Mouse (Mus musculus): ENCODE results near the gene Igfbp1.

Gene Igfbp1

DNA sequence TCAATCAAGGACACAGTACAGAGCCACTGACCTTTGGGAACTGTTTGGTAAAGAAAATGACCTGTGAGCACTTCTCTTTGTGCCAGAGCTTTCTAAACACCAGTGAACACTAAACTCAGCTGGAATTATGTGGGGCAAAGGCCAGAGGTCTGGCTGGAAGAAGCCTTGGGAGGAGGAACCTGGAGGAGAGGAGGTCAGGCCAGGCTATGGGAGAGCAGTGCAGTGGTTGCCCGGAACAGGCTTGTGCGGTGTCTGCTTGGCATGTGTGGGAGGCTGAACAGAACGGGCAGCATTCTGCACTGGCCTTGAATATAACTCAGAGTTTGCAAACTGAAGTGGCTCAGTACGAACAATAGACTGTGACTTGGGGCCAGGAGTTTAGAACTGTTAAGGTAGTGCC, 32.4 kb downstream of the Igfbp1 start:
- no peak for DNase-seq (ENCODE audit: low spot score in 2 of 2)

- no peak for DNase-seq (ENCODE audit: low spot score in 2 of 2)
Measured at GRCm38 (mm10) chr11:7231958-7232357, 34.4 kb downstream of the Igfbp1 start.

DNA sequence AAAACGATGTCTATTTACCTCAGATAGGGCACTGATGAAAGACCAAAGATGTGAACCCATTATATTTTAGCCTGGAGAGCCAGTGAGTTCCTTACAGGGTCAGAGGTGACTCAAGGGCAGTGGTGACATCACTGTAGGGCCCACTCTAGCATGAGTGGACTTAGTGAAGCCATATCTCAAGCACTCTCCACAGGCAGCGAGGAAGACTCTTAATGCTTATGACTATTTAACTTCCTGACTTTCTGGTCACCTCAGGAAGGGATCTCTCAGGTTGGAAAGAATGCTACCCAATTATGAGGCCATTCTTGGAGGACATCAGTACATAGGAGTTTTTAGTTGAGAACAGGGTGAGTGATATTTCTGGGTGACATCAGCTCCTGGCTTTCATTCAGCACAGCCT, 35.8 kb downstream of the Igfbp1 start:
- no peak for DNase-seq (ENCODE audit: low spot score in 2 of 2)

- DNase-seq (ENCODE audit: low spot score in 2 of 2), result no peak
Measured at GRCm38 (mm10) chr11:7234436-7234835, 36.9 kb downstream of the Igfbp1 start.

GRCm38 (mm10) chr11:7234981-7235609, 37.5 kb downstream of the Igfbp1 start:
- no peak for DNase-seq (ENCODE audit: low spot score in 2 of 2)

- no peak for DNase-seq (ENCODE audit: low spot score in 2 of 2)
Measured at GRCm38 (mm10) chr11:7236751-7237150, 39.2 kb downstream of the Igfbp1 start.

DNA sequence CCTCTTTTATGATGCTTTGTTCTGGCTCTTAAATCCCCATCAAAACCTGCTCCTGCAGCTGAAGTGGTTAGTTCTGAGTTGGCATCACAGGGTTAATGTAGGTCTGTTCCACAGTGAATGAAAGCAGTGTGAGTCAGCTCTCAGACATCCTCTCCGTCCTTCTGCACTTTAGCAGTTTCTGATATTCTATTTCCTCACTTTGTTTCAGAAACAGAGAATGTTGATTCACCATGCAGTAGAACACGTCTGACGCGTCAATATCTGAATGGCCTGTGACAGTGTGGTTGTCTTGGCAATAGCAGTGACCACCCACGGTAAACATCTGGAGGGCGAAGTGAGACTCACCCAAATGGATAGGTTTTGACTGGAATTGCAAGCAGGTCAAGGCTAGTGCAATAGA, 40.1 kb downstream of the Igfbp1 start:
- DNase-seq (ENCODE audit: low spot score in 2 of 2), result peak; percentile 31 to 37

GRCm38 (mm10) chr11:7238546-7238945, 41.0 kb downstream of the Igfbp1 start:
- DNase-seq (ENCODE audit: low spot score in 2 of 2), result no peak

DNA sequence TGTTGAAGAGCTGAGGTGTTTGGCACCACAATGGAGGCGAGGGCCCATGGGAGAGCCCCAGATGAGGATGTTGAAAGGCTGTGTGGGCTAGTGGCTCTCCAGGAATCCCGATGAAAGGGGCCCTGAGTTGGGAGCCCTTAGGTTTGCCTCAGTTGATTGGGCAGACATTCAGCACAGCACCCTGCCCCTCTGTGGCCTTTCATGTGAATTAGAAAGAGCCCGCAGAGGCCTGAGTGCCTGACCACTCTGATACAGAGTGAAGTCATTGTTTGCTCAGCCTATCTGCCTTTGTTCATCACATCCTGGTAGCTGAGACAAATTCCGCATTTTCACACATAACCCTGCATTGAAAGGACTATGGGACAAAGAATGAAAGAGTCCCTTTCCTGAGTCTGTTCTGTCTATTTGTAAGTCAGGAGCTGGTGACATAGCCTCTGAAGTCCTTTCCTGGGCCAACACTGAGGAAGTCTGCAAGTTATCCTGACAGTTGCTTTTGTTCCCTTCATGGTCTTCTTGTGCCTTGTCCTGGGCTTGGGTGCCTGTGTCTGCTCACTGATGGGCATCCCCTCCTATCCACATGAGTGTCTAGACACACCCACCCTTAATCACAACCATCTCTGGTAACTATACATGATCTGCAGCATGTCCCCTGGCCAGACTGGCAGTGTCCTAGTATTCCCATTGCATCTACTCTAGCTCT, 41.6 kb downstream of the Igfbp1 start:
- peak in 1 of 2 experiments; percentile 6 for DNase-seq (ENCODE audit: low spot score in 2 of 2)

DNA sequence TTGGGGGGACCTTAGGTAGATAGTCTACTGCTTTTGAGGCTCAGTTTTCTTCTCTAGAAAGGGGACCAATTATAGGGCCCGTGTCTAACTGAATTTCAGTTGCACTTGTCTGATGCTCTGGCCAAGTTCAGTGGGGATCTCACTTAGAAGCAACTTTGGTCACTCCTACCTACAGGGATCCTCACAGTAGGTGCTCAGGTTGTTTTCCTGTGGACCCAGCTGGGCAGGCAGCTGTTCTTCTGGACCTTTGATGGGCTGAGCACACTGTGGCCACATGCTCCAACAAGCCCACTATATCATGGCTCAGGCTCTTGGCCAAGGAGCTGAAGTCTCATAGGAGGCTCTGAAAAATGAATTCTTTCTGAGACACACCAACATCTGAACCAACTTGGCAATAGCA, 47.2 kb downstream of the Igfbp1 start:
- DNase-seq (ENCODE audit: low spot score in 2 of 2), result no peak

- no peak for DNase-seq (ENCODE audit: low spot score in 2 of 2)
Measured at GRCm38 (mm10) chr11:7250415-7250814, 52.8 kb downstream of the Igfbp1 start.

GRCm38 (mm10) chr11:7250870-7251269, 53.3 kb downstream of the Igfbp1 start:
- no peak for DNase-seq (ENCODE audit: low spot score in 2 of 2)

Measured in urinary bladder, postnatal 36 days (tissue).